Mouse (Mus musculus): ENCODE measurements around the gene Usp34. TPM values are rescaled to one million over a fixed set of nuclear protein-coding genes. Genes with fewer than 3 reads are reported as not detected.
"Not testable (repeated sequence)": the region's sequence is repeated elsewhere in the genome, so short reads cannot be mapped to it uniquely, and the experiment has no call there.

The Usp34 gene
- polyA plus RNA-seq, 1 experiment from 2014 or later: 46.2 TPM

DNA sequence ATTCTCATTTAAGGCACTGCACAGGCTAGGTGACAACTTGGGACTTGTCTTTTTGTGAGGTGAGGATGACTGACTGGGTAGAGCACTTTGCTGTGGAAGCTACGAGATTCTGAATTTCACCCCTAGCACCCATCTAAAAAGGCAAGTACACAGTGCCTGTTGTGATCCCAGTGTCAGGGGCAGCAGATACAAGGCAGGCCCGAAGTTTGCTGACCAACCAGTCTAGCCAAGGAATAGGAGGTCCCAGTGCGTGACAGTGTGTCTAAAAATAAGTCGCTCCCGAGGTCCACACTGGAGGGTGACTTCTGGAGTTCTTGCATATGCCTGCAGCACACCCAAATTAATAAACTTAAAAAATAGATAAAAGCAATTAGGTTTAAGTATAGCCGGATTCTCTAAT, 121.6 kb downstream of the Usp34 start:
- H3K36me3 ChIP-seq (ENCODE audit: control insufficient read depth, insufficient read depth, low read length): peaks cover 59% of the 10 kb centered on the region

DNA sequence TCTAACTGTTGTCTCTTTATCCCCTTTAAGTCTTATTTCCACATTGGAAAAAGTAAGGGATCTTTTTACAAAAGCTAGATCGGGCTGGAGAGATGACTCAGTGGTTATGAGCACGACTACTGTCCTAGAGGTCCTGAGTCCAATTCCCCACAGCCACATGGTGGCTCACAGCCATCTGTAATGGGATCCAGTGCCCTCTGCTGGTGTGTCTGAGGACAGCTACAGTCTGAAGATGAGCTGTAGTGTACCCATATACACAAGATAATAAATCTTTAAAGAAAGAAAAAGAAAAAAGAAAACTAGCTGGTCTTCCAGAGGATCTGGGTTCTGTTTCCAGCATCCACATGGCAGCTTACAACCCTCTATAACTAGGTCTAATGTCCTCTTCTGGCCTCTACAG, 123.3 kb downstream of the Usp34 start:
- no peaks in the 10 kb centered on the region for H3K9me3 ChIP-seq (ENCODE audit: control insufficient read depth, low read depth, low read length)
- no peak overlapping the region for H3K4me2 ChIP-seq (replicated peaks; ENCODE audit: low read depth, low read length)
- peaks cover 67% of the 10 kb centered on the region for H3K36me3 ChIP-seq (ENCODE audit: control insufficient read depth, insufficient read depth, low read length)
- no peak overlapping the region for H3K27ac ChIP-seq (ENCODE audit: low read length)
- H3K4me1 ChIP-seq (ENCODE audit: control insufficient read depth, insufficient read depth, low read length): no peaks in the 10 kb centered on the region
- H3K4me3 ChIP-seq (ENCODE audit: low read depth, low read length): no peak overlapping the region
- 81% methylated on average over 2 of the region's 2 CpGs for WGBS
- no peak for ATAC-seq (ENCODE audit: insufficient number of reproducible peaks, insufficient read depth, low FRiP score, low read depth)
- no peak overlapping the region for H3K9ac ChIP-seq (replicated peaks; ENCODE audit: low read depth, low read length)
- H3K27me3 ChIP-seq (ENCODE audit: control insufficient read depth, insufficient read depth, low read length): no peaks in the 10 kb centered on the region

More for the DNA sequence above, 121.6 kb downstream of the Usp34 start:
- ATAC-seq (ENCODE audit: insufficient number of reproducible peaks, insufficient read depth, low FRiP score, low read depth): no peak
- Histone ChIP-seq H3K9me3 (ENCODE audit: control insufficient read depth, low read depth, low read length) (no peaks in the 10 kb centered on the region), H3K4me3 (ENCODE audit: low read depth, low read length) (no peak overlapping the region), H3K27me3 (ENCODE audit: control insufficient read depth, insufficient read depth, low read length) (no peaks in the 10 kb centered on the region), H3K4me1 (ENCODE audit: control insufficient read depth, insufficient read depth, low read length) (no peaks in the 10 kb centered on the region), H3K4me2 (replicated peaks; ENCODE audit: low read depth, low read length) (no peak overlapping the region), H3K27ac (ENCODE audit: low read length) (no peak overlapping the region), H3K9ac (replicated peaks; ENCODE audit: low read depth, low read length) (no peak overlapping the region)
- 92% methylated on average over 6 of the region's 6 CpGs for WGBS

DNA sequence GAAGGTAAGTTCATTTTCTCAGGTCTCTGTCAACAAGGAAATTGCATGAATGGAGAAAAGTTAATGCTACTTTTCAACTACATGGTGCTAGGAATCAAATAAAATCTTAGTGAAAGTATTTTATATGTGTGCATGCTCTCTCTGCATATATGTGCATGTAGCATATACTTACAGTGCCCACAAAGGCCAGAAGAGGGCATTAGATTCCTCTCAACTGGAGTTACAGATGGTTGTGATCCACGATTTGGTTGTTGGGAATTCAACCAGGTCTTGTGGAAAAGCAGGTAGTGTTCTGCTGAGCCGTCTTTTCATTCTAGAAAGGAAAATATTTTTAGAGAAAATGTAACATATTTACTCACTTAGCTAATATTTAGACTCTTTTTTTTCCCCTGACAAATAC, 129.4 kb downstream of the Usp34 start:
- no peak overlapping the region for H3K27ac ChIP-seq (ENCODE audit: low read length)
- no peaks in the 10 kb centered on the region for H3K27me3 ChIP-seq (ENCODE audit: control insufficient read depth, insufficient read depth, low read length)
- H3K9ac ChIP-seq (replicated peaks; ENCODE audit: low read depth, low read length): no peak overlapping the region
- no peak overlapping the region for H3K4me3 ChIP-seq (ENCODE audit: low read depth, low read length)
- 91% methylated on average over 2 of the region's 2 CpGs for WGBS
- H3K4me2 ChIP-seq (replicated peaks; ENCODE audit: low read depth, low read length): no peak overlapping the region
- H3K4me1 ChIP-seq (ENCODE audit: control insufficient read depth, insufficient read depth, low read length): no peaks in the 10 kb centered on the region
- ATAC-seq (ENCODE audit: insufficient number of reproducible peaks, insufficient read depth, low FRiP score, low read depth): no peak
- peaks cover 60% of the 10 kb centered on the region for H3K36me3 ChIP-seq (ENCODE audit: control insufficient read depth, insufficient read depth, low read length)
- no peaks in the 10 kb centered on the region for H3K9me3 ChIP-seq (ENCODE audit: control insufficient read depth, low read depth, low read length)

DNA sequence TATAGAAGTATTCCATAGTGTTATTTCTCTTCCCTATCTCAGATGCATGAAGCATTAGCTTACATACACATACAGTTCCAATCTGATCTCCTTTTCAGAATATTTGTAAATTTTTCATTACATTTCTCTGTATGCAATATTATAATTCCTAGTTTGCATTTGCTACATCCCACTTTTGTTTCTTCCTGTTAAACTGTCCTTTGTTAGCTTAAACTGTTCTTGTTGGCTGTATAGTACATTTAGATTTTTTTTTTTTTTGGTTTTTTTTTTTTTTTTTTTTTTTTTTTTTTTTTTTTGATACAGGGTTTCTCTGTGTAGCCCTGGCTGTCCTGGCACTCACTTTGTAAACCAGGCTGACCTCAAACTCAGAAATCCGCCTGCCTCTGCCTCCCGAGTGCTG, 159.2 kb downstream of the Usp34 start:
- H3K4me1 ChIP-seq (ENCODE audit: control insufficient read depth, insufficient read depth, low read length); H3K4me3 ChIP-seq (ENCODE audit: low read depth, low read length); H3K27ac ChIP-seq (ENCODE audit: low read length); H3K9me3 ChIP-seq (ENCODE audit: control insufficient read depth, low read depth, low read length); H3K27me3 ChIP-seq (ENCODE audit: control insufficient read depth, insufficient read depth, low read length); ATAC-seq (ENCODE audit: insufficient number of reproducible peaks, insufficient read depth, low FRiP score, low read depth); H3K9ac ChIP-seq (replicated peaks; ENCODE audit: low read depth, low read length); H3K4me2 ChIP-seq (replicated peaks; ENCODE audit: low read depth, low read length): not testable (repeated sequence)
- WGBS: 91% methylated on average over 2 of the region's 2 CpGs
- peaks cover 42% of the 10 kb centered on the region for H3K36me3 ChIP-seq (ENCODE audit: control insufficient read depth, insufficient read depth, low read length)

DNA sequence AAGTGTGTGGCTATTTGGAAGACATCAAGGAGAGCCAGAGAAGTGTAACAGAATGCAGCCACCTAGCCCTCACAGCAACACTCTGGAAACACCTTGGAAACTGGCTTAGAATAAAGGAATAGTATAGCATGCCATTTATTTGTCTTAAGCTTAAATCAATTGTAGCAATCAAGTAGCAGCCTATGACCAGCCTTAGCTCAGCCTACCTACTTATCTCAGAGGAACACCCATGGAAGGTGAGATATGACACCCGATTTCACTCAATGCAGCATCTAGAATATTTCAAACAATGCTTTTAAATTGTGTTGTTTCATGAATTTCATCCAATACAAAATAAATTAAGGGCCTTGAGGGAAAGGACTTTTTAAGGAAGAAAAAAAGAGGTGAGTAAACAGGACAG, 183.3 kb downstream of the Usp34 start:
- H3K4me3 ChIP-seq (ENCODE audit: low read depth, low read length): no peak overlapping the region
- 78% methylated on average over 1 of the region's 1 CpGs for WGBS
- H3K9me3 ChIP-seq (ENCODE audit: control insufficient read depth, low read depth, low read length): no peaks in the 10 kb centered on the region
- H3K27me3 ChIP-seq (ENCODE audit: control insufficient read depth, insufficient read depth, low read length): no peaks in the 10 kb centered on the region
- ATAC-seq (ENCODE audit: insufficient number of reproducible peaks, insufficient read depth, low FRiP score, low read depth): no peak
- no peak overlapping the region for H3K27ac ChIP-seq (ENCODE audit: low read length)
- no peaks in the 10 kb centered on the region for H3K4me1 ChIP-seq (ENCODE audit: control insufficient read depth, insufficient read depth, low read length)
- H3K36me3 ChIP-seq (ENCODE audit: control insufficient read depth, insufficient read depth, low read length): peaks cover 85% of the 10 kb centered on the region
- no peak overlapping the region for H3K9ac ChIP-seq (replicated peaks; ENCODE audit: low read depth, low read length)
- no peak overlapping the region for H3K4me2 ChIP-seq (replicated peaks; ENCODE audit: low read depth, low read length)

DNA sequence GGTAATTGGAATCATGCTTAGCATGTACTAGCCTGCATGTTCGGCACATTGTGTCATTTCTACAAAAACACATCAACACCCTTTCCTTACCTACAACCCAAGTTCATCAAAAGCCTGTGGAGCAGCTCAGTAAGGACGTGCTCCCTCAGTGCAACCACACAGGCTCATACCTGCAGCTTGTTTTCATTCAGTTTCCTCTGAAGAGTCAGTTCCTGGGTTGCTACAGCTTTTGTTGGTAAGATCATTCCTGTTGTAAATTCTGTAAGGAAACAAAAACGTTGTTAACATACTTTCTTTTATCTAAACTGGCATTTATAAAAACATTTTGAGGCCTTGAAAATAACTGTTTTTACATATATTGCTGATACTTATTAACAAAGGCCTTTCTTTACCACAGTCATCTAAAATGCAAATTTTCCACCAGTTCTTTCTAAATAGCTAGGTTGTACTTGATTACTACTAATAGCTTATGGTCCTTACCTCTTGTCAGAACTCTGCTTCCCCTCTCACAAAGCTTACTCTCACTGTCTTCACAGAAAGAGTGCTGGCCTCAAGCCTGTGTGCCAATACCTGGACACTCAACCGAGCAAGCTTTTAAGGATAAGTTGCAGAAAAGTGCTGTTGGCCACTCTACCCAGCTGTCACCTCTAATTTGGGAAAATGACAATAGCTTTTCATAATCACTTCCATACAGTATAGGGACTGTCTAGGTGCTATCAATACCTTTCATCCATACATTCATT, 185.5 kb downstream of the Usp34 start:
- H3K4me1 ChIP-seq (ENCODE audit: control insufficient read depth, insufficient read depth, low read length): peaks cover 16% of the 10 kb centered on the region
- H3K27me3 ChIP-seq (ENCODE audit: control insufficient read depth, insufficient read depth, low read length): no peaks in the 10 kb centered on the region
- H3K27ac ChIP-seq (ENCODE audit: low read length): no peak overlapping the region
- no peak overlapping the region for H3K9ac ChIP-seq (replicated peaks; ENCODE audit: low read depth, low read length)
- no peak for ATAC-seq (ENCODE audit: insufficient number of reproducible peaks, insufficient read depth, low FRiP score, low read depth)
- WGBS: 93% methylated on average over 4 of the region's 4 CpGs
- peaks cover 77% of the 10 kb centered on the region for H3K36me3 ChIP-seq (ENCODE audit: control insufficient read depth, insufficient read depth, low read length)
- no peaks in the 10 kb centered on the region for H3K9me3 ChIP-seq (ENCODE audit: control insufficient read depth, low read depth, low read length)
- no peak overlapping the region for H3K4me2 ChIP-seq (replicated peaks; ENCODE audit: low read depth, low read length)
- no peak overlapping the region for H3K4me3 ChIP-seq (ENCODE audit: low read depth, low read length)

DNA sequence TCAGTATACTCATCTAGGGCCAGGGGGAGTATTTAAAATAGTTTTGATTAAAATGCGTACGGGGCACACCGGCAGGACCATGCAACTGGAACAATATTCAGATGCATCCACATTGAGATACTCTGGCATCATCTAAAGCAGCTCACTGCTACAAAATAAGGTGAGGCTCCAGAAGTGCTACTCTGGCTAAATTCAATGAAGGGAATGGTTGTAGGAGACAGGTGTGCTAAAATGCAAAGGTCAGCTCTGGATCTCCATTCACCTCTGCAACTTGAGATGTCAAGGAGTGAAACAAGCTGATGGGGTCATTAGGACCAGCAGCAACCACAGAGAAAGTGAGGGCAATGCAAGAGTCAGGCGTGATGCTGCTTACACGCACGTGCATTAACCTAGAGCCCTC, 188.5 kb downstream of the Usp34 start:
- Histone ChIP-seq H3K4me3 (ENCODE audit: low read depth, low read length) (no peak overlapping the region), H3K27me3 (ENCODE audit: control insufficient read depth, insufficient read depth, low read length) (no peaks in the 10 kb centered on the region), H3K9me3 (ENCODE audit: control insufficient read depth, low read depth, low read length) (no peaks in the 10 kb centered on the region), H3K9ac (replicated peaks; ENCODE audit: low read depth, low read length) (no peak overlapping the region), H3K4me2 (replicated peaks; ENCODE audit: low read depth, low read length) (no peak overlapping the region), H3K4me1 (ENCODE audit: control insufficient read depth, insufficient read depth, low read length) (peaks cover 16% of the 10 kb centered on the region), H3K27ac (ENCODE audit: low read length) (no peak overlapping the region), H3K36me3 (ENCODE audit: control insufficient read depth, insufficient read depth, low read length) (peaks cover 48% of the 10 kb centered on the region)
- ATAC-seq (ENCODE audit: insufficient number of reproducible peaks, insufficient read depth, low FRiP score, low read depth): no peak
- 92% methylated on average over 6 of the region's 6 CpGs for WGBS

DNA sequence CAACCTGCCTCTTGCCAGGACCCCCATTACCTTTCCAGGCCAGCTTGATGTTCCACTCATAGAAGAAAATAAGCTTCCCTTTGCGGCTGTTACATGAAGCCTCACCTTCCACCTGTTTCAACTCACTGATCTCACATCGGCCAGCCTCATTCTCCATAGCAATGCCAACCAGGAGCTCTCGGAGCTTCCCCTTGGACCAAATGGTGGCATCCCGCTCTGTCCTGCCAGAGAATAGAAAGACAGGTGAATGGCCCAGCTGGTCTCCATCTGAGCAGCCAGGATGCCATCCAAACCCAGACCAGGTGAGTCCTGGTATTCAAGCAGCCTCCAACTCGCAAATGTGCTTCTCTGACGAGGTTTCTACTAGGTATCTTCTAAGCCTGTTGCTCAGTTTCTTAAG, 190.0 kb downstream of the Usp34 start:
- H3K27ac ChIP-seq (ENCODE audit: low read length): no peak overlapping the region
- H3K9ac ChIP-seq (replicated peaks; ENCODE audit: low read depth, low read length): peak overlapping the region; percentile 90
- peaks cover 34% of the 10 kb centered on the region for H3K36me3 ChIP-seq (ENCODE audit: control insufficient read depth, insufficient read depth, low read length)
- H3K4me3 ChIP-seq (ENCODE audit: low read depth, low read length): peak overlapping the region; percentile 80
- 42% methylated on average over 6 of the region's 6 CpGs for WGBS
- peaks cover 16% of the 10 kb centered on the region for H3K4me1 ChIP-seq (ENCODE audit: control insufficient read depth, insufficient read depth, low read length)
- no peak for ATAC-seq (ENCODE audit: insufficient number of reproducible peaks, insufficient read depth, low FRiP score, low read depth)
- no peaks in the 10 kb centered on the region for H3K27me3 ChIP-seq (ENCODE audit: control insufficient read depth, insufficient read depth, low read length)
- no peaks in the 10 kb centered on the region for H3K9me3 ChIP-seq (ENCODE audit: control insufficient read depth, low read depth, low read length)
- H3K4me2 ChIP-seq (replicated peaks; ENCODE audit: low read depth, low read length): peak overlapping the region; percentile 61

DNA sequence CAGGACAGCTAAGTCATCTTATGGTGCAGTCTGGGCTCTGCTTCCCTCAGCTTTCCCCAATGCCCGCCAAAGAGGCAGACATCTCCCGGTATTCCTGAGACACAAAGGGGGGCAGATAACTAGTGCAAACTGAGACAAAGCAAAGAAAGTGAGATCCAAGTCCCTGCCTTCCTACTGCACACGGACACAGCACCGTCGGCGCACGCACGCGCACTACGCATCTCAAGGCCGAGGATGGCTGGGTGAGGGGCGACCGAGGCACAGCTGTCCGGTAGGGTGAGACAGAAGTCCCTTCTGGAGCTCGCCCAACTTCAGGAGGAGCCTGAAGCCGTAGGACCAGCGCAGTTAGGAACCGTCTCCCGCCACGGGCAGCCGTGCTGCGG, 190.6 kb downstream of the Usp34 start:
- ATAC-seq (ENCODE audit: insufficient number of reproducible peaks, insufficient read depth, low FRiP score, low read depth): peak; percentile 79
- H3K36me3 ChIP-seq (ENCODE audit: control insufficient read depth, insufficient read depth, low read length): peaks cover 28% of the 10 kb centered on the region
- H3K9me3 ChIP-seq (ENCODE audit: control insufficient read depth, low read depth, low read length): no peaks in the 10 kb centered on the region
- H3K27ac ChIP-seq (ENCODE audit: low read length): peak overlapping the region; percentile 92
- H3K4me2 ChIP-seq (replicated peaks; ENCODE audit: low read depth, low read length): peak overlapping the region; percentile 61
- peaks cover 16% of the 10 kb centered on the region for H3K4me1 ChIP-seq (ENCODE audit: control insufficient read depth, insufficient read depth, low read length)
- peak overlapping the region; percentile 90 for H3K9ac ChIP-seq (replicated peaks; ENCODE audit: low read depth, low read length)
- under 1% methylated on average over 22 of the region's 22 CpGs for WGBS
- H3K4me3 ChIP-seq (ENCODE audit: low read depth, low read length): peak overlapping the region; percentile 80
- no peaks in the 10 kb centered on the region for H3K27me3 ChIP-seq (ENCODE audit: control insufficient read depth, insufficient read depth, low read length)
